Mouse (Mus musculus): ENCODE results near the gene Trp53rka. TPM values are rescaled to one million over a fixed set of nuclear protein-coding genes. Genes with fewer than 3 reads are reported as not detected.
"Not testable (repeated sequence)": the region's sequence is repeated elsewhere in the genome, so short reads cannot be mapped to it uniquely, and the experiment has no call there.

Gene Trp53rka
- polyA plus RNA-seq, 1 experiment from 2014 or later = 42.6 TPM

- not testable (repeated sequence) for H3K9ac ChIP-seq (ENCODE audit: low read depth, low read length); ATAC-seq; H3K4me2 ChIP-seq (ENCODE audit: low read length); H3K27me3 ChIP-seq (replicated peaks; ENCODE audit: control insufficient read depth, insufficient read depth, low read length); H3K4me1 ChIP-seq (ENCODE audit: control insufficient read depth, insufficient read depth, low read depth, low read length); H3K9me3 ChIP-seq (ENCODE audit: control insufficient read depth, low read length); H3K4me3 ChIP-seq (ENCODE audit: low read length); H3K27ac ChIP-seq (ENCODE audit: low read depth, low read length); H3K36me3 ChIP-seq (ENCODE audit: control insufficient read depth, insufficient read depth, low read length)
- 70% methylated on average over 2 of the region's 2 CpGs for WGBS
These were observed 17.9 kb upstream of the Trp53rka start for GRCm38 (mm10) chr2:165510914-165511458.

DNA sequence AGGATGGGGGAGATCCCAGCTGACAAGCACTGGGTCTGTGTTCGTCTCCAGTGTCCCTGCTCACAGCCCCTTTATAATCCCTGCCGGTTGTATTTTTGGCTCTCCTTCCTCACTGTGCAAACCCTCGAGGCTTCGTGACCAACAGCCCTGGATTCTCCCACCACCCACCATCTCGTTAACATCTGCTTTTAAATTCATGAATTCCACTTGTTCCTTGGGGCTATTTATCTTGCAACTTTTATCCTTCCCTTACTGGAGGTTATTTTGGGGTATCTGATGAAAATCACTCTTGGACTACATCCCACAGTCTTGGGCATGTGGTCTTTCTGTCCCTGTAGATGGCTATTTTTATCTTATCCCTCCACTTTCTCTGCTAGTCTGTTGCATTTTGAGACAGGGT is 17.3 kb upstream of the Trp53rka start:
- peaks cover 9% of the 10 kb centered on the region for H3K4me1 ChIP-seq (ENCODE audit: control insufficient read depth, insufficient read depth, low read depth, low read length)
- no peaks in the 10 kb centered on the region for H3K9me3 ChIP-seq (ENCODE audit: control insufficient read depth, low read length)
- no peak for ATAC-seq
- H3K9ac ChIP-seq (ENCODE audit: low read depth, low read length) = no peak overlapping the region
- H3K4me2 ChIP-seq (ENCODE audit: low read length) = no peak overlapping the region
- H3K27ac ChIP-seq (ENCODE audit: low read depth, low read length) = no peak overlapping the region
- no peak overlapping the region for H3K4me3 ChIP-seq (ENCODE audit: low read length)
- H3K27me3 ChIP-seq (replicated peaks; ENCODE audit: control insufficient read depth, insufficient read depth, low read length) = no peaks in the 10 kb centered on the region
- WGBS = 55% methylated on average over 5 of the region's 5 CpGs
- H3K36me3 ChIP-seq (ENCODE audit: control insufficient read depth, insufficient read depth, low read length) = no peaks in the 10 kb centered on the region

DNA sequence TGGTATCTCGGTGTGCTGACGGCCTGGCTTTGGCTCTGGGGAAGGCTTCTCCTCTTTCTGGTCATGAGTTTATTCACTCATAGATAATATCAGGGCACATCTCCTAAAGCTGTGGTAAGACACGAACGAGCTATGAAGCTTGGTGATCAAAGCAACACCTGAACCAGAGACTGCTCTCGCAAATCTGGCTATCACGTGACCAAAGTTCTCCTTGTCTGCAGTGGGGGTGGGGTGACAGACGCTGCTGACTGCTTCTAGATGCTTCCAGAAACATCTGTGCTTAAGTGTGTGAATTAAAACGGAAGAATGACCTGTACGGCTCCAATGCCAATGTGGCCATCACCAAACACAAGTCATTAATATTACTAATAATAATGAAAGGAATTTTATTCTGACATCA is 16.6 kb upstream of the Trp53rka start:
- H3K9ac ChIP-seq (ENCODE audit: low read depth, low read length) = no peak overlapping the region
- 79% methylated on average over 9 of the region's 9 CpGs for WGBS
- H3K4me2 ChIP-seq (ENCODE audit: low read length) = no peak overlapping the region
- peaks cover 9% of the 10 kb centered on the region for H3K4me1 ChIP-seq (ENCODE audit: control insufficient read depth, insufficient read depth, low read depth, low read length)
- H3K9me3 ChIP-seq (ENCODE audit: control insufficient read depth, low read length) = no peaks in the 10 kb centered on the region
- no peaks in the 10 kb centered on the region for H3K36me3 ChIP-seq (ENCODE audit: control insufficient read depth, insufficient read depth, low read length)
- H3K4me3 ChIP-seq (ENCODE audit: low read length) = no peak overlapping the region
- no peaks in the 10 kb centered on the region for H3K27me3 ChIP-seq (replicated peaks; ENCODE audit: control insufficient read depth, insufficient read depth, low read length)
- H3K27ac ChIP-seq (ENCODE audit: low read depth, low read length) = no peak overlapping the region
- ATAC-seq = no peak

- peaks cover 10% of the 10 kb centered on the region for H3K4me1 ChIP-seq (ENCODE audit: control insufficient read depth, insufficient read depth, low read depth, low read length)
- H3K27me3 ChIP-seq (replicated peaks; ENCODE audit: control insufficient read depth, insufficient read depth, low read length) = no peaks in the 10 kb centered on the region; the same call in 1 of the 2 replicates
- no peaks in the 10 kb centered on the region for H3K36me3 ChIP-seq (ENCODE audit: control insufficient read depth, insufficient read depth, low read length)
- peak within 1 kb of the TSS; percentile 54 for H3K4me2 ChIP-seq (ENCODE audit: low read length)
- peak within 1 kb of the TSS; percentile 34 for H3K4me3 ChIP-seq (ENCODE audit: low read length)
- H3K9me3 ChIP-seq (ENCODE audit: control insufficient read depth, low read length) = no peaks in the 10 kb centered on the region
- peak within 1 kb of the TSS; percentile 56 for H3K9ac ChIP-seq (ENCODE audit: low read depth, low read length)
- WGBS = 4% methylated on average over 29 of the region's 32 CpGs
- ATAC-seq = peak; percentile 83
- H3K27ac ChIP-seq (ENCODE audit: low read depth, low read length) = peak within 1 kb of the TSS; percentile 51; the same call in 1 of the 2 replicates
These were observed 10.4 kb upstream of the Trp53rka start, which contains the start of gene Slc2a10 for GRCm38 (mm10) chr2:165503259-165504203. Gene Slc2a10, plus strand, starts transcription at chr2:165503787.

DNA sequence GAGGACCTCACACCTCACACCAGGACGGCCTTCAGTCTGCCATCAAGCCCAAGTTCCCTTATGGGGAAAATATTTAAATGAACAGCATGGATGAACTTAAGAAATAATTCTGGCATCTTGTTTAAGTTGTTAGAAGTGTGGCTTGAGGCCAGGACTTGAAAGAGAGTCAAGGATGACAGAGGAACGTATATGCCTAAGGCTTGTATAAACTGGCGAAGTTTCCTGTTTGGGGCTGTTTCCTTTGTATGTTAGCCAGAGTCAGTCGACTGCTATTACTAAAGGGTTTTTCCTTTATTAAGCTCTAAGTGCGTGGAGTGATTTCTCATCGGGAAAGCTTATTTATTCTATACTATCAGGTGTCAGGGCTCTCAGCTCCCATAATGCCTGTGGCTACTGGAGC is 5.7 kb upstream of the Trp53rka start:
- no peak for ATAC-seq
- no peak overlapping the region for H3K9ac ChIP-seq (ENCODE audit: low read depth, low read length)
- no peak overlapping the region for H3K4me3 ChIP-seq (ENCODE audit: low read length)
- H3K4me2 ChIP-seq (ENCODE audit: low read length) = no peak overlapping the region
- H3K36me3 ChIP-seq (ENCODE audit: control insufficient read depth, insufficient read depth, low read length) = no peaks in the 10 kb centered on the region
- WGBS = 76% methylated on average over 6 of the region's 6 CpGs
- no peaks in the 10 kb centered on the region for H3K27me3 ChIP-seq (replicated peaks; ENCODE audit: control insufficient read depth, insufficient read depth, low read length)
- H3K9me3 ChIP-seq (ENCODE audit: control insufficient read depth, low read length) = no peaks in the 10 kb centered on the region
- no peak overlapping the region for H3K27ac ChIP-seq (ENCODE audit: low read depth, low read length)
- peaks cover 7% of the 10 kb centered on the region for H3K4me1 ChIP-seq (ENCODE audit: control insufficient read depth, insufficient read depth, low read depth, low read length)

DNA sequence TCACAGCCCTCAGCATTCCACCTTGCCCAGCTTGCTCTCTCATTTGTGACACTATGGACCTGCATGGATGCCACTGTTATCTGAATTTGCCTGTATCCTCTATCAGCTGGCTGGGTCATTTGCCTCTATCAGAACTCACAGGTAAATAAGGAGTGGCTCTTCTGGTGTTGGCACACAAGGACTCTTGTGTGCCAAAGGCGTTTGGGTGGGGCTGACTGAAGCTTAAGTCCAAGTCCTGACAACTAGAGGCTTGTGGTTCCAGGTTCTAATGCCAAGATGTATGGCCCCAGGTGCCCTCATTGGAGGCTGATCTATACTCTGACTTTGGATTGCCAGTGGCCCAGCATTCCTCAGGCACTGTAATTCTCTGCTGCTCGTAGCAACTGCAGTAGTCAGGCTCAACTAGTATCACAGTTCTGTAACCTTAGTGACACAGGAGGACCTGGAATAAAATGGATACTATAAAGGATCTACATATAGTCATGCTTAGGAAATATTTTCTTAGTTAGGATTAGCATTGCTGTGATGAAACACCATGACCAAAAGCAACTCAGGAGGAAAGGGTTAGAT is 4.7 kb upstream of the Trp53rka start:
- no peak overlapping the region for H3K4me2 ChIP-seq (ENCODE audit: low read length)
- no peak for ATAC-seq
- 85% methylated on average over 2 of the region's 2 CpGs for WGBS
- H3K36me3 ChIP-seq (ENCODE audit: control insufficient read depth, insufficient read depth, low read length) = no peaks in the 10 kb centered on the region
- no peaks in the 10 kb centered on the region for H3K9me3 ChIP-seq (ENCODE audit: control insufficient read depth, low read length)
- no peak overlapping the region for H3K4me3 ChIP-seq (ENCODE audit: low read length)
- H3K27me3 ChIP-seq (replicated peaks; ENCODE audit: control insufficient read depth, insufficient read depth, low read length) = no peaks in the 10 kb centered on the region
- no peak overlapping the region for H3K27ac ChIP-seq (ENCODE audit: low read depth, low read length)
- peaks cover 7% of the 10 kb centered on the region for H3K4me1 ChIP-seq (ENCODE audit: control insufficient read depth, insufficient read depth, low read depth, low read length)
- H3K9ac ChIP-seq (ENCODE audit: low read depth, low read length) = no peak overlapping the region

DNA sequence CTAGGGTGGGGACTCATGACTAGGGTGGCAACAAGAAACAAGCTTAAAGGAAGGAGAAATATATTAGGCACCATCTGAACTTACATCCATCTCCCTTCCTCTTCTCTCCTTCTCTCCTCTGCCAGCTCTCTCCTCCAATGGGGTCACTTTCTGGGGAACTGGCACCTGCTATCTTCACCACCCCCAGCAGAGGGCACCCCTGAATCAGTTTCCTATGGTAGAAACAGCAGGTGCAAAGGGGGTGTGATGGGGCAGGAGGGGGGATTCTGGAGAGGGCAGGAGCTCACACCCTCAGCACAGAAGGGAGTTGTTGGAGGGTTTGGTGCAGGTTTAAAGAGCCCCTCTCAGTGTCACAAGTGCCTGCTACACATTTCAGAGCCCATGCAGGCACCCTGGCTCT is 3.1 kb upstream of the Trp53rka start:
- Histone ChIP-seq H3K27me3 (replicated peaks; ENCODE audit: control insufficient read depth, insufficient read depth, low read length) (no peaks in the 10 kb centered on the region), H3K36me3 (ENCODE audit: control insufficient read depth, insufficient read depth, low read length) (no peaks in the 10 kb centered on the region), H3K4me3 (ENCODE audit: low read length) (no peak overlapping the region), H3K4me1 (ENCODE audit: control insufficient read depth, insufficient read depth, low read depth, low read length) (peaks cover 13% of the 10 kb centered on the region), H3K9ac (ENCODE audit: low read depth, low read length) (no peak overlapping the region), H3K9me3 (ENCODE audit: control insufficient read depth, low read length) (no peaks in the 10 kb centered on the region), H3K27ac (ENCODE audit: low read depth, low read length) (no peak overlapping the region), H3K4me2 (ENCODE audit: low read length) (no peak overlapping the region)
- ATAC-seq = no peak

GRCm38 (mm10) chr2:165494495-165494894 is 1.4 kb upstream of the Trp53rka start:
- ATAC-seq = no peak
- WGBS = 41% methylated on average over 2 of the region's 2 CpGs
- peak overlapping the region; percentile 85 for H3K27ac ChIP-seq (ENCODE audit: low read depth, low read length)

GRCm38 (mm10) chr2:165493587-165494210 is 575 bp upstream of the Trp53rka start:
- ATAC-seq = peak; percentile 68
- 7% methylated on average over 17 of the region's 17 CpGs for WGBS
- Histone ChIP-seq H3K9me3 (ENCODE audit: control insufficient read depth, low read length) (no peaks in the 10 kb centered on the region), H3K27ac (ENCODE audit: low read depth, low read length) (peak overlapping the region; percentile 85), H3K27me3 (replicated peaks; ENCODE audit: control insufficient read depth, insufficient read depth, low read length) (no peaks in the 10 kb centered on the region), H3K4me3 (ENCODE audit: low read length) (peak overlapping the region; percentile 73), H3K36me3 (ENCODE audit: control insufficient read depth, insufficient read depth, low read length) (peaks cover 18% of the 10 kb centered on the region), H3K4me2 (ENCODE audit: low read length) (peak overlapping the region; percentile 66), H3K4me1 (ENCODE audit: control insufficient read depth, insufficient read depth, low read depth, low read length) (peaks cover 13% of the 10 kb centered on the region), H3K9ac (ENCODE audit: low read depth, low read length) (peak overlapping the region; percentile 82)

More at GRCm38 (mm10) chr2:165494495-165494894, 1.4 kb upstream of the Trp53rka start:
- no peak overlapping the region for H3K9ac ChIP-seq (ENCODE audit: low read depth, low read length)
- H3K9me3 ChIP-seq (ENCODE audit: control insufficient read depth, low read length) = no peaks in the 10 kb centered on the region
- peaks cover 11% of the 10 kb centered on the region for H3K36me3 ChIP-seq (ENCODE audit: control insufficient read depth, insufficient read depth, low read length)
- H3K27me3 ChIP-seq (replicated peaks; ENCODE audit: control insufficient read depth, insufficient read depth, low read length) = no peaks in the 10 kb centered on the region
- H3K4me3 ChIP-seq (ENCODE audit: low read length) = no peak overlapping the region
- peaks cover 13% of the 10 kb centered on the region for H3K4me1 ChIP-seq (ENCODE audit: control insufficient read depth, insufficient read depth, low read depth, low read length)
- H3K4me2 ChIP-seq (ENCODE audit: low read length) = peak overlapping the region; percentile 66; the same call in 1 of the 2 replicates

All from hindbrain, embryonic 16.5 days (tissue).